Mouse (Mus musculus) erythroblast, embryonic 14.5 days (primary cell): Measurements from ENCODE around the gene Slc25a39.

ENCODE experiments used
- GATA1 ChIP-seq: IDR thresholded peaks from 2 replicates; pipeline ENCODE4 v1.6.1; 2012; ENCODE audit warnings: low read length, inconsistent platforms, mixed read lengths
- TAL1 ChIP-seq: IDR thresholded peaks from 3 replicates; pipeline ENCODE4 v1.6.1; 2012; ENCODE audit warnings: low read length, inconsistent platforms, mixed read lengths

DNA sequence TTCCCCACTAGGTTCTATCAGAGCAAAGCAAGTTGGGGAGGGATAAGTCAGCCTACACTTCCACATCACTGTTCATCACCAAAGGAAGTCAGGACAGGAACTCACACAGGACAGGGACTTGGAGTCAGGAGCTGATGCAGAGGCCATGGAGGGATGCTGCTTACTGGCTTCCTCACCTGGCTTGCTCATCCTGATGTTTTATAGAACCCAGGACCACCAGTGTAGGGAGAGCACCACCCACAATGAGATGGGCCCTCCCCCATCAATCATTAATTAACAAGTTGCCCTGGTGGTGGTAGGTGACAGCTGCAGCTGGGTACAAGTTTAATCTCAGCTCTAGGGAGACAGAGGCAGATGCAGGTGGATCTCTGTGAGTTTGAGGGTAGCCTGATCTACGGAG, 9.4 kb upstream of the Slc25a39 start:
- TF ChIP-seq TAL1 (no peak), GATA1 (no peak)
